ENCODE assay signal across 10 mouse cellular contexts in genomic region chr15:99715982-99716746, GRCm38 (mm10). TPM values are rescaled to one million over a fixed set of nuclear protein-coding genes. Genes with fewer than 3 reads are reported as not detected.
DNase-seq lines count a peak whose midpoint lies in the region; ATAC-seq and TF ChIP-seq lines count a peak whose summit lies in the region.
"Had no signal": no experiment of that assay in that cellular context is flagged by ENCODE, and none has a peak within 500 bp of the region (broad histone marks: within the 10 kb centered on the region; RNA-seq: fewer than 3 reads in every experiment).

No protein-coding gene starts in this region.

- DNase-seq in heart, postnatal 0 days (ENCODE audit: low spot score) = no peak
- DNase-seq in heart, adult 8-10 months (ENCODE audit: low spot score) = no peak
- DNase-seq in gastrocnemius, postnatal 10 days = no peak
- DNase-seq in retina, embryonic 14.5 days (ENCODE audit: low spot score) = no peak
- no peak for DNase-seq in thymus, postnatal 36 days

- WGBS in heart, postnatal 0 days = 65% methylated on average over 11 of the region's 11 CpGs
- 59% methylated on average over 11 of the region's 11 CpGs for WGBS in intestine, postnatal 0 days
- 80% methylated on average over 11 of the region's 11 CpGs for WGBS in midbrain, embryonic 12.5 days

- no peak for TF ChIP-seq EP300 in heart, postnatal 0 days (IDR thresholded peaks at IDR 0.05; ENCODE audit: low read depth)

- no peaks in the 10 kb centered on the region for H3K9me3 ChIP-seq in heart, postnatal 0 days (replicated peaks; ENCODE audit: control insufficient read depth, low read length)
- H3K9me3 ChIP-seq in intestine, postnatal 0 days (ENCODE audit: control insufficient read depth) = no peaks in the 10 kb centered on the region
- no peaks in the 10 kb centered on the region for H3K9me3 ChIP-seq in midbrain, embryonic 12.5 days

- H3K9ac ChIP-seq in heart, postnatal 0 days (replicated peaks; ENCODE audit: low read depth, low read length) = no peak overlapping the region
- no peak overlapping the region for H3K9ac ChIP-seq in intestine, postnatal 0 days (ENCODE audit: low read depth, low read length)
- no peak overlapping the region for H3K9ac ChIP-seq in midbrain, embryonic 12.5 days (replicated peaks)

- no peak overlapping the region for H3K4me2 ChIP-seq in heart, postnatal 0 days (ENCODE audit: low read depth, low read length)
- H3K4me2 ChIP-seq in intestine, postnatal 0 days (replicated peaks; ENCODE audit: low read depth) = no peak overlapping the region
- no peak overlapping the region for H3K4me2 ChIP-seq in midbrain, embryonic 12.5 days (replicated peaks)

- no peak overlapping the region for H3K4me3 ChIP-seq in heart, postnatal 0 days (ENCODE audit: low read depth, low read length)
- no peak overlapping the region for H3K4me3 ChIP-seq in intestine, postnatal 0 days (ENCODE audit: low read depth, low read length)
- H3K4me3 ChIP-seq in midbrain, embryonic 12.5 days = no peak overlapping the region

- peak overlapping the region; percentile 32; the same call in 1 of the 2 replicates for H3K27ac ChIP-seq in heart, postnatal 0 days (ENCODE audit: low read depth)
- H3K27ac ChIP-seq in intestine, postnatal 0 days (ENCODE audit: low read depth, low read length) = peak overlapping the region; percentile 64; the same call in 1 of the 2 replicates
- H3K27ac ChIP-seq in midbrain, embryonic 12.5 days (replicated peaks) = peak overlapping the region; percentile 40; the same call in 1 of the 2 replicates

- ATAC-seq in heart, postnatal 0 days (ENCODE audit: insufficient read depth, low read depth) = no peak
- ATAC-seq in erythroblast, adult 5-6 weeks (replicated peaks; ENCODE audit: low FRiP score, poor library complexity, severe bottlenecking) = peak; percentile 8; the same call in 1 of the 2 replicates
- no peak for ATAC-seq in intestine, postnatal 0 days
- ATAC-seq in midbrain, embryonic 12.5 days (ENCODE audit: low FRiP score, low read depth) = no peak

- peaks cover 20% of the 10 kb centered on the region for H3K36me3 ChIP-seq in heart, postnatal 0 days (replicated peaks; ENCODE audit: control insufficient read depth, insufficient read depth, low read length)
- peaks cover 36% of the 10 kb centered on the region for H3K36me3 ChIP-seq in intestine, postnatal 0 days (ENCODE audit: control insufficient read depth, insufficient read depth)
- peaks cover 77% of the 10 kb centered on the region for H3K36me3 ChIP-seq in midbrain, embryonic 12.5 days

- no peaks in the 10 kb centered on the region for H3K27me3 ChIP-seq in heart, postnatal 0 days (ENCODE audit: control insufficient read depth, insufficient read depth, low read length)
- H3K27me3 ChIP-seq in intestine, postnatal 0 days (replicated peaks; ENCODE audit: control insufficient read depth, insufficient read depth, low read length) = no peaks in the 10 kb centered on the region
- no peaks in the 10 kb centered on the region for H3K27me3 ChIP-seq in midbrain, embryonic 12.5 days

- peaks cover 22% of the 10 kb centered on the region for H3K4me1 ChIP-seq in heart, postnatal 0 days (ENCODE audit: control insufficient read depth, insufficient read depth)
- H3K4me1 ChIP-seq in intestine, postnatal 0 days (replicated peaks; ENCODE audit: control insufficient read depth, insufficient read depth, low read length) = no peaks in the 10 kb centered on the region
- H3K4me1 ChIP-seq in midbrain, embryonic 12.5 days = peaks cover 17% of the 10 kb centered on the region

- TF ChIP-seq CTCF in heart, postnatal 0 days (IDR thresholded peaks at IDR 0.05; ENCODE audit: low read depth) = no peak; the same call in 1 of the 2 replicates
- TF ChIP-seq CTCF in intestine, postnatal 0 days (IDR thresholded peaks at IDR 0.05; ENCODE audit: low read depth) = no peak

RNA-seq across cellular contexts. Expression of gene Gpd1, which starts 1.2 kb away (rescaled TPM):
- total RNA-seq in heart, postnatal 0 days (2014; rRNA removed; ENCODE audit: low replicate concordance) = 8.7 and 16.4 TPM in 2 replicates
- polyA plus RNA-seq in heart, postnatal 0 days (2015; fragmentation: Nextera tagmentation; extraction: Ambion mirVana) = 9.0 and 9.9 TPM in 2 replicates
- 10 to 100 TPM; 38.6 to 59.0 (median 49.5) TPM for total RNA-seq in heart, adult 8-10 months (2022)
- total RNA-seq in erythroblast, adult 5-6 weeks (2015; ENCODE audit: low replicate concordance) = 0.19 and 0.63 TPM in 2 replicates
- total RNA-seq in erythroblast, adult 5-6 weeks (2017; ENCODE audit: low replicate concordance) = 2.1 and 3.6 TPM in 2 replicates
- polyA plus RNA-seq in intestine, postnatal 0 days (2015; fragmentation: Nextera tagmentation; extraction: Ambion mirVana) = 124 and 136 TPM in 2 replicates
- 0.75 and 0.96 TPM in 2 replicates for polyA plus RNA-seq in midbrain, embryonic 12.5 days (2016; fragmentation: Nextera tagmentation; extraction: Ambion mirVana)
- total RNA-seq in gastrocnemius, postnatal 10 days (2021) = 100 to 1,000 TPM; 358 to 467 TPM

RNA-seq across cellular contexts. Expression of gene Cox14, which starts 9.3 kb away (rescaled TPM):
- total RNA-seq in heart, postnatal 0 days (2014; rRNA removed; ENCODE audit: low replicate concordance) = 94.2 and 195 TPM in 2 replicates
- polyA plus RNA-seq in heart, postnatal 0 days (2015; fragmentation: Nextera tagmentation; extraction: Ambion mirVana) = 341 and 358 TPM in 2 replicates
- 100 to 1,000 TPM; 240 to 284 (median 258) TPM for total RNA-seq in heart, adult 8-10 months (2022)
- total RNA-seq in erythroblast, adult 5-6 weeks (2015; ENCODE audit: low replicate concordance) = 10.4 and 15.3 TPM in 2 replicates
- total RNA-seq in erythroblast, adult 5-6 weeks (2017; ENCODE audit: low replicate concordance) = 5.6 and 9.1 TPM in 2 replicates
- 298 and 301 TPM in 2 replicates for polyA plus RNA-seq in intestine, postnatal 0 days (2015; fragmentation: Nextera tagmentation; extraction: Ambion mirVana)
- 156 and 164 TPM in 2 replicates for polyA plus RNA-seq in midbrain, embryonic 12.5 days (2016; fragmentation: Nextera tagmentation; extraction: Ambion mirVana)
- 100 to 1,000 TPM; 162 to 182 TPM for total RNA-seq in gastrocnemius, postnatal 10 days (2021)

RNA-seq across cellular contexts. Expression of gene Gm17349, which starts 10.9 kb away (rescaled TPM):
- total RNA-seq in heart, postnatal 0 days (2014; rRNA removed; ENCODE audit: low replicate concordance) = not detected in 2 replicates
- polyA plus RNA-seq in heart, postnatal 0 days (2015; fragmentation: Nextera tagmentation; extraction: Ambion mirVana) = not detected in 2 replicates
- 1 to 10 TPM; 2.4 to 3.3 (median 2.9) TPM for total RNA-seq in heart, adult 8-10 months (2022)
- not detected in 2 replicates for total RNA-seq in erythroblast, adult 5-6 weeks (2015; ENCODE audit: low replicate concordance)
- not detected in 2 replicates for total RNA-seq in erythroblast, adult 5-6 weeks (2017; ENCODE audit: low replicate concordance)
- polyA plus RNA-seq in intestine, postnatal 0 days (2015; fragmentation: Nextera tagmentation; extraction: Ambion mirVana) = 1.2 and 3.0 TPM in 2 replicates
- not detected in 2 replicates for polyA plus RNA-seq in midbrain, embryonic 12.5 days (2016; fragmentation: Nextera tagmentation; extraction: Ambion mirVana)
- 1 to 10 TPM in 1 of 2 experiments, not detected in 1; 2.4 TPM for total RNA-seq in gastrocnemius, postnatal 10 days (2021)
- polyA plus RNA-seq: embryonic facial prominence, embryonic 14.5 days; neural tube, embryonic 11.5 days had no signal

RNA-seq across cellular contexts. Expression of gene Smarcd1, which starts 14.2 kb away (rescaled TPM):
- total RNA-seq in heart, postnatal 0 days (2014; rRNA removed; ENCODE audit: low replicate concordance) = 28.4 and 35.7 TPM in 2 replicates
- polyA plus RNA-seq in heart, postnatal 0 days (2015; fragmentation: Nextera tagmentation; extraction: Ambion mirVana) = 16.8 and 20.0 TPM in 2 replicates
- 10 to 100 TPM; 21.7 to 25.8 (median 24.5) TPM for total RNA-seq in heart, adult 8-10 months (2022)
- 4.8 and 13.3 TPM in 2 replicates for total RNA-seq in erythroblast, adult 5-6 weeks (2015; ENCODE audit: low replicate concordance)
- total RNA-seq in erythroblast, adult 5-6 weeks (2017; ENCODE audit: low replicate concordance) = 3.9 and 14.8 TPM in 2 replicates
- polyA plus RNA-seq in intestine, postnatal 0 days (2015; fragmentation: Nextera tagmentation; extraction: Ambion mirVana) = 13.2 and 13.3 TPM in 2 replicates
- polyA plus RNA-seq in midbrain, embryonic 12.5 days (2016; fragmentation: Nextera tagmentation; extraction: Ambion mirVana) = 141 and 157 TPM in 2 replicates
- total RNA-seq in gastrocnemius, postnatal 10 days (2021) = 10 to 100 TPM; 15.4 to 15.9 TPM

RNA-seq across cellular contexts. Expression of gene Asic1, which starts 46.0 kb away (rescaled TPM):
- 0.11 and 0.93 TPM in 2 replicates for total RNA-seq in heart, postnatal 0 days (2014; rRNA removed; ENCODE audit: low replicate concordance)
- polyA plus RNA-seq in heart, postnatal 0 days (2015; fragmentation: Nextera tagmentation; extraction: Ambion mirVana) = 1.1 and 1.3 TPM in 2 replicates
- under 1 TPM; 0.14 to 0.56 (median 0.35) TPM for total RNA-seq in heart, adult 8-10 months (2022)
- not detected in 2 replicates for total RNA-seq in erythroblast, adult 5-6 weeks (2015; ENCODE audit: low replicate concordance)
- total RNA-seq in erythroblast, adult 5-6 weeks (2017; ENCODE audit: low replicate concordance) = not detected in 2 replicates
- polyA plus RNA-seq in intestine, postnatal 0 days (2015; fragmentation: Nextera tagmentation; extraction: Ambion mirVana) = 1.4 and 2.1 TPM in 2 replicates
- 36.0 and 43.7 TPM in 2 replicates for polyA plus RNA-seq in midbrain, embryonic 12.5 days (2016; fragmentation: Nextera tagmentation; extraction: Ambion mirVana)
- 1 to 10 TPM; 1.1 to 2.1 TPM for total RNA-seq in gastrocnemius, postnatal 10 days (2021)

Comparison
In these comparisons a context has a peak if more than half of its experiments do, and no peak if none do; other contexts are left out.
1. RNA of gene Gpd1, which starts 1.2 kb away (total RNA-seq): 358 to 467 TPM in gastrocnemius, postnatal 10 days; 38.6 to 59.0 TPM in heart, adult 8-10 months, 8.7 to 16.4 TPM in heart, postnatal 0 days and 0.19 to 3.6 TPM in erythroblast, adult 5-6 weeks; every median in the first group is over 4 times any median in the second.
2. Peak in every context shown above with its lines, with median percentiles within 50 percentile points of each other: H3K27ac ChIP-seq.